Mouse (Mus musculus): ENCODE results near the gene Zfp563. TPM values are rescaled to one million over a fixed set of nuclear protein-coding genes. Genes with fewer than 3 reads are reported as not detected.

The Zfp563 gene
- 10 to 100 TPM; 15.6 to 16.5 TPM for total RNA-seq (2021)
- long read RNA-seq, experiment 1, full-length matches to known transcripts: 8 of 9 reads
- long read RNA-seq, experiment 1, partial matches to known transcripts: 0 of 9 reads
- long read RNA-seq, experiment 1, other reads (novel, unspliced or antisense): 1 of 9 reads
- long read RNA-seq, experiment 2, full-length matches to known transcripts: 5 of 8 reads
- long read RNA-seq, experiment 2, partial matches to known transcripts: 0 of 8 reads
- long read RNA-seq, experiment 2, other reads (novel, unspliced or antisense): 3 of 8 reads

- intact Hi-C loops (cut with DNase I): no loop called here
These were observed at the start of gene Zfp563 for GRCm38 (mm10) chr17:33089220-33089949. Zfp563 (plus strand) TSS chr17:33089310.

GRCm38 (mm10) chr17:33058791-33059190 lies 30.3 kb upstream of the Zfp563 start:
- peak in 1 of 2 experiments; percentile 2 for DNase-seq (ENCODE audit: low spot score in 2 of 2)
- intact Hi-C loops (cut with DNase I): no loop called here

More at GRCm38 (mm10) chr17:33089220-33089949, at the start of gene Zfp563:
- DNase-seq (ENCODE audit: low spot score in 2 of 2): peak; percentile 91 to 93

GRCm38 (mm10) chr17:33063001-33063400 lies 26.1 kb upstream of the Zfp563 start:
- no peak for DNase-seq (ENCODE audit: low spot score in 2 of 2)
- intact Hi-C loops (cut with DNase I): no loop called here

- no peak for DNase-seq (ENCODE audit: low spot score in 2 of 2)
- intact Hi-C loops (cut with DNase I): no loop called here
These were observed 21.2 kb upstream of the Zfp563 start, which contains the start of gene 4921501E09Rik for GRCm38 (mm10) chr17:33067958-33068357. 4921501E09Rik (minus strand) TSS chr17:33068058.

- intact Hi-C loops (cut with DNase I): loop anchor here (10.0 kb wide), 1 partner anchor 293 kb away; no protein-coding TSS in a partner anchor
These were observed 2.5 kb downstream of the Zfp563 start for GRCm38 (mm10) chr17:33091630-33092029.

GRCm38 (mm10) chr17:33092391-33093193 lies 3.5 kb downstream of the Zfp563 start:
- peak; percentile 82 to 84 for DNase-seq (ENCODE audit: low spot score in 2 of 2)
- intact Hi-C loops (cut with DNase I): loop anchor here (10.0 kb wide), 1 partner anchor 292 kb away; no protein-coding TSS in a partner anchor

More at GRCm38 (mm10) chr17:33091630-33092029, 2.5 kb downstream of the Zfp563 start:
- no peak for DNase-seq (ENCODE audit: low spot score in 2 of 2)

- intact Hi-C loops (cut with DNase I): loop anchor here (10.0 kb wide), 1 partner anchor 287 kb away; no protein-coding TSS in a partner anchor
These were observed 8.3 kb downstream of the Zfp563 start for GRCm38 (mm10) chr17:33097396-33097795.

GRCm38 (mm10) chr17:33124546-33124945 lies 35.4 kb downstream of the Zfp563 start:
- DNase-seq (ENCODE audit: low spot score in 2 of 2): no peak
- intact Hi-C loops (cut with DNase I): no loop called here

More at GRCm38 (mm10) chr17:33097396-33097795, 8.3 kb downstream of the Zfp563 start:
- DNase-seq (ENCODE audit: low spot score in 2 of 2): no peak

GRCm38 (mm10) chr17:33126257-33126656 lies 37.1 kb downstream of the Zfp563 start:
- DNase-seq (ENCODE audit: low spot score in 2 of 2): no peak
- intact Hi-C loops (cut with DNase I): no loop called here

- intact Hi-C loops (cut with DNase I): no loop called here
- no peak for DNase-seq (ENCODE audit: low spot score in 2 of 2)
These were observed 50.2 kb downstream of the Zfp563 start, which contains the start of gene Morc2b for GRCm38 (mm10) chr17:33139261-33139820. Morc2b (minus strand) TSS chr17:33139683.

Other genes starting within 250 kb of the Zfp563 start
- 1 to 10 TPM; 8.0 to 8.3 TPM for gene Zfp870, start 197.7 kb upstream of the Zfp563 start, total RNA-seq (2021)
- gene Cyp4f14, start 172.0 kb upstream of the Zfp563 start, total RNA-seq (2021): 1 to 10 TPM; 3.3 to 3.4 TPM
- gene Cyp4f13, start 141.9 kb upstream of the Zfp563 start, total RNA-seq (2021): 10 to 100 TPM; 13.3 to 15.1 TPM
- 1 to 10 TPM; 3.1 to 3.4 TPM for gene Zfp472, start 123.5 kb upstream of the Zfp563 start, total RNA-seq (2021)
- 10 to 100 TPM; 13.6 to 14.6 TPM for gene Zfp952, start 96.2 kb upstream of the Zfp563 start, total RNA-seq (2021)
- 10 to 100 TPM; 15.8 to 17.6 TPM for gene Zfp763, start 55.9 kb upstream of the Zfp563 start, total RNA-seq (2021)
- gene 4921501E09Rik, start 21.3 kb upstream of the Zfp563 start, total RNA-seq (2021): not detected
- gene Morc2b, start 50.4 kb downstream of the Zfp563 start, total RNA-seq (2021): 1 to 10 TPM; 1.5 to 1.6 TPM
- gene Olfr55, start 79.1 kb downstream of the Zfp563 start, total RNA-seq (2021): not detected
- not detected for gene Olfr239, start 102.0 kb downstream of the Zfp563 start, total RNA-seq (2021)
- gene Olfr1564, start 132.4 kb downstream of the Zfp563 start, total RNA-seq (2021): 1 to 10 TPM in 1 of 2 experiments, under 1 TPM in 1; 0.63 to 1.2 TPM
- 10 to 100 TPM; 12.2 to 12.6 TPM for gene Zfp955a, start 165.8 kb downstream of the Zfp563 start, total RNA-seq (2021)
- gene Olfr63, start 175.4 kb downstream of the Zfp563 start, total RNA-seq (2021): not detected
- 10 to 100 TPM; 26.1 to 26.5 TPM for gene Zfp955b, start 200.2 kb downstream of the Zfp563 start, total RNA-seq (2021)